Mouse (Mus musculus) mouse trophoblast stem cell (cell line): Measurements from ENCODE around the gene Fto.

Experiments used
- in situ Hi-C, 2 experiments: fragments of 300-500 bp; cut with MseI, MboI; formaldehyde crosslinking; loops; 2 replicates in 1 of 2; 3 replicates in 1 of 2; pipeline ENCODE4 v1.15.1; 2025

Gene Fto

GRCm38 (mm10) chr8:91496936-91497335 lies 183.6 kb downstream of the Fto start:
- in situ Hi-C loops = no loop called here

DNA sequence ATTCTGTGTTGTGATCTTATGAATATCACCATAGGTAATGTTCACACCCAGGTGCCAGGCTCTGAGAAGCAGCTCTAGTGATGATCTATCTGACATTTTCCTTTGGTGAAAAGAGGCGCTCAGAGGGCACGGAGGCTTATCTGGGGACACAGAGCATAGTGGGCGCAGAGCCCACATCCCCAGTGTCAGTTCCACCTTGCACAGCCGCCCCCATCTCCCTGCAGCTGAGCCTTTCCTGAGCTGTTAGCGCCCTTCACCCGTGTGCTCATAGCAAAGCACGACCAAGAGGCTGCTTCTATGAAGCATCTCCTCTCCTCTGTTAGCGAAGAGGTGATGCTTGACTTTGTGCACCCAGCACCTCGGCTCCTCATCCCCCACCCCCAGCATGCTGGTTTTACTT lies 185.3 kb downstream of the Fto start:
- in situ Hi-C loops = no loop called here

GRCm38 (mm10) chr8:91499303-91499702 lies 186.0 kb downstream of the Fto start:
- in situ Hi-C loops = no loop called here

- in situ Hi-C loops = no loop called here
These were observed 188.8 kb downstream of the Fto start for GRCm38 (mm10) chr8:91501960-91502600.

- in situ Hi-C loops = no loop called here
These were observed 189.5 kb downstream of the Fto start for GRCm38 (mm10) chr8:91502791-91503190.

DNA sequence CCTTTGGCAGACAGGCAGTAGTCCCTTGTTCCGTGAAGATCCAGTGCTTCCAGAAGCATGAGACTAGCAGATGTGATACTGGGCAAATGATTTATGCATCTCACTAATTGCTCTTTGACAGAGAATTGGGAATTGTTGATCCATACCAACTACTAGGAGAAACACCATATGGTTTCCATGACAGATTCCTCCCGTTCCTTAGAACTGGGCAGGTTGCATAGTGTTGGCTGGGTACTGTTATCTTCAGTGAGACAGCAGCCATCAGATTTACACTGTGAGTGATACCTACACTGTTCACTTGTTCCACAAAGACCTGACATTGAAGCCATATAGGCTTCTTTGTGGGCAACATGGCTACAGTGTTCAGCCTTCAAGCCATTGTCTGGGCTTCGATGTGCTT lies 191.0 kb downstream of the Fto start:
- in situ Hi-C loops = no loop called here

- in situ Hi-C loops = no loop called here
These were observed 191.6 kb downstream of the Fto start for GRCm38 (mm10) chr8:91504891-91505290.

DNA sequence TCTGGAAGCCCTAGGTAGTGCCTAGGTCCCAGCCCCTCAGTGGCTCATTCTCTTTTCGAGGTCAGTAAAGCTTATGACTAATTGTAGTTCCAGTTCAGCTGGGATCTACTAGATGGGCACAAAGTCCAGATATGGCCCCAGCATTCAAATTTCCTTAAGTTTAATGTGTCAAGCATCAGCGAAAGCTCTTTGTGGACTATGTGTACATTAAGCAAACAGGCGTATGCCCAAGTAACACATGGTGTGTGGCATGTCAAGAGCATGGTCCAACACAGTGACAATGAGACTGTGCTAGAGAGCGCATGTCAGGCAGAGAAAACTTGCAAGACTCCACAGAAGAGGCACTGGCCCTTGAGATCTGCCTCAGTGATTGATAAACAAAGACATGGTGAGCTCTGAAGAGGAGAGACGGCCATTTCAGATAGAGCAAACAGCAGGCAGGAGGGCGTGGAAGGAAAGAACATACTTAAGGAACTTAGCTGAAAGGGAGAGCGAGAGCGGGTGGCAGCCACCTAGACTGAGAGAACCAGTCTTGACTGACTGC lies 192.2 kb downstream of the Fto start:
- in situ Hi-C loops = no loop called here

GRCm38 (mm10) chr8:91505997-91506672 lies 192.8 kb downstream of the Fto start:
- in situ Hi-C loops = no loop called here

- in situ Hi-C loops = no loop called here
These were observed 193.4 kb downstream of the Fto start for GRCm38 (mm10) chr8:91506682-91507257.

DNA sequence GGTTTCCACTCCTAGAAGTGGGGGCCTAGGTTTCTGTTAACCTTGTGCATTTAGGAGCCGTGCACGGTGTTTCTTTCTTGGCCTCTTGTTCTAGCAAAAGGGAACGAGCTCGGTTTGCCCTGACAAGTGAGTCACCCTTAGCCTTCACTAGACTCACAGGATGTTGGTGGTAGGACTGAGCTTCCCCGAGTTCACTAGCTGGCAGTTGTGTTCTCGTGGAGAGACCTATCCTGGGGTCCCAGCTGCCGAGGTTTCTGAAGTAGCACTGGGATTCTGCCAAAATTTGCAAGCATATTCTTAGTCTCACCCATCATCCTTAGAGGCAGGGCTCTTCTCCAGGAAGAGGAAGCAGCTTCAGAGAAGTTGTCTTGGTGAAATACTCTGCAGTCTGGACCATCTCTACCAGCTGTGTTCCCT lies 194.4 kb downstream of the Fto start:
- in situ Hi-C loops = no loop called here

GRCm38 (mm10) chr8:91508284-91508683 lies 195.0 kb downstream of the Fto start:
- in situ Hi-C loops = no loop called here

GRCm38 (mm10) chr8:91509206-91509899 lies 196.0 kb downstream of the Fto start:
- in situ Hi-C loops = no loop called here

- in situ Hi-C loops = no loop called here
These were observed 196.6 kb downstream of the Fto start for GRCm38 (mm10) chr8:91509900-91510260.

GRCm38 (mm10) chr8:91510716-91511115 lies 197.4 kb downstream of the Fto start:
- in situ Hi-C loops = no loop called here

DNA sequence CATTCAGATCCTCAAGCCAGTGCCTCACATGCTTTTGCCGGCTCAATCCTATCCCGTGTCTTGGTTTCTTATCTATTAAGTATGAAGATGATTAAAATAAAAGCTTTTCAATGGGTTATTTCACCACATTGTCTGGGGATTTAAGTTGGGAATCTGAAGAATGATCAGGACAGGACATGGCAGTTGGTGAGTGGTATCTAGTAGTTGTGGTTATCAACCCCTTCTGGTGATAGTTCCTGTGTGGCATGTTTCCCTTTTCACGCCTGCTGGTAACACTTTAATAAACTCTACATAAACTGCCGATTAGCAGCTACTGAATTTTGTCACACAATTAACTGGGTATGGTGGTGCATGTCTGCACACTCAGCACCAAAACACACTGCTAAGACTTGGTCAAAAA lies 198.6 kb downstream of the Fto start:
- in situ Hi-C loops = no loop called here

DNA sequence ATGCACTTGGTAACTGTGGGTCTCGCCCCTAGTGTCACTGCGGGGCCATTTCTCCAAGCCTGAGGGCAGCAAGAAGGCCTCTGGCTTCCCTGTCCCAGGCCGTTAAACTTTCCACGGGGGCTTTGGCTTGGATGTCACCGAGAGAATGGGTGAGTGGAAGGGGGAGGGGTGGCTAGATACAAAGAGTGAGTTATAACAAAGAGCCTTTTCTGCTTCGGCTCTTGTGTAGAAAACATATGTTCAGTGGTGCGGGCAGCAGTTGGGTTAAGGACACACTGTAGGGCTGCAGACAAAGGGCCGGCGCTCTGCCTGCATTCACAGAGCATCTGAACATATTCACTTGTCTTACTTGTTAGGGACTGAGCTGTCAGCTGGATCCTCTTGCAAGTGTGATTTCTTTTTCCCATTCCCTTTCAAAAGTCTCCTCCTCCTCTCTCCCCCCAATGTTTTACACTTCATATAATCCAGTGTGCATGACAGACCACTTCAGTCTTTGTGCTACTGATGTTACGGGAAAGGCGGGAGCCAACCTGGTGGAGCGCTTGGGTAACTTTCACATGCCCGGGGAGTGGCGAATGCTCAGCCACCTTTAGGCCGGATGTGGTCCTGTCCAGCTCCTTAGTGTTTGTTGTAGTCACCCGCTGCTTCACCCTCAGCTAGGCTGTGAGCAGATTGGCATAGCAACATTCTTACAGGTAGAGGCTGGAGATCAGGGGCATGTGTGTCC lies 201.6 kb downstream of the Fto start:
- in situ Hi-C loops = no loop called here

- in situ Hi-C loops = no loop called here
These were observed 203.1 kb downstream of the Fto start for GRCm38 (mm10) chr8:91516422-91516821.

GRCm38 (mm10) chr8:91518085-91518484 lies 204.8 kb downstream of the Fto start:
- in situ Hi-C loops = no loop called here

DNA sequence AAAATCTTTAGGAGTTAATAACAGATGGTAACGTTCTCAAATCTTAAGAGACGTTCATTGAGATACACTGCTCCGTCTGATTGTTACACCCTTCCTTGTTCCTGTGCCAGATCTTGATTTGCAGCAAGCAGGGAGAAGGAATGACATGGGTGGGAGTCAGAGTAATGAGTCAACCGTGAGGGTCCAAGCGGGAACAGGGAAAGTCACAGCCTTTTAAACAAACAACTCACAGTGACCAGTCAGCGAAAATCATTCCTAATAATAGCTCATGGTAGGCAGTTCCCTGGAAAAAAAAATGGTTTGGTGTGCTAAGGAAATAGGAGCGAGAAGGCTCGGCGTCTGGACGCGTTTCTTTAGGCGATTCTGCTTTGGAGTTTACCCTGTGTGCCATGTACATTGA lies 208.9 kb downstream of the Fto start:
- in situ Hi-C loops = no loop called here

DNA sequence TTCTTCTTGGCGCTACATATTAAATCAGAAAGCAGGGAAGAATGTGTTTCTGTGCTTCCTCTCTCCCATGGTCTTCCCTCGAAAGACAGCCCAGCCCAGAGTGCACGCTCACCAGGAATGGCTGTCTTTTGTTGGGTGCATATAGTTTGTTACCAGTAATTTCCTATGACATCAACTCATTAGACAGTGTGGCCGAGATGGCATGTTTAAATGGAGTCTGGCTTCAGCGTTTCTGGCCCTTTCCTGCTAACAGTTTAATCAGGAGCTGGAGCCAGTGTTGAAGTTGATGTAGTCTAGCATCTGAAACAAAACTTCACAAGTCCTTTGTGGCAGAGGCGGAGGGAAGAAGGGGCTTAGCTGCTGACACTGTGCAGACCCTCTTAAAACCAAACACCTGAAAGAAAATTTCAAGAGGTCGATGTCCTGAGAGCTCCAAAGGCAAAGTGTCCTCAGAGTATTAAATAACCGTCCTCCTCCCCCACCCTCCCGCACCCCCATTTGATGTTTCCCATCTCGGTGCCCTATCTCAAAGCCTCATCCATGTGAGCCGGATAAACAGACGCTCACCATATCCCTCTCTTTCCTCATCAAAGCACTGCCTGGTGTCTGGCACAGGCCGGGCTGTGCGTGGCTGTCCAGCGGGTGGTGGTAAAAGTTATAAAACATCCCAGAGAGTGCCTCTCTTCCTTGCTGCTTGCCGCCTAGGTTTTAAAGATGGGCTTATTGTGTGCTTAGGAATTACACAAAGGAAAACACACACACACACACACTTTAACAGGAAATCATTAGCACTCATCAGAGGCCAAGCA lies 210.9 kb downstream of the Fto start:
- in situ Hi-C loops = no loop called here
